Mouse (Mus musculus) monocyte, adult 2 months (primary cell): Measurements from ENCODE around the gene Slc29a1.
A peak's percentile ranks its signal among the peaks of the same experiment; 100 is the strongest.

Experiments used
- DNase-seq, 2 experiments: peaks; one replicate each; pipeline ENCODE4 v3.0.0; 2022; ENCODE audit warnings: low spot score in 2 of 2, low read depth in 1 of 2

Slc29a1 gene

GRCm38 (mm10) chr17:45590410-45590809 is 9.0 kb downstream of the Slc29a1 start:
- no peak for DNase-seq

- no peak for DNase-seq
Observed at GRCm38 (mm10) chr17:45589844-45590243, 9.6 kb downstream of the Slc29a1 start.

GRCm38 (mm10) chr17:45589236-45589635 is 10.2 kb downstream of the Slc29a1 start:
- no peak for DNase-seq

- DNase-seq: no peak
Observed at GRCm38 (mm10) chr17:45588370-45588769, 11.0 kb downstream of the Slc29a1 start.

GRCm38 (mm10) chr17:45586449-45586837 is 13.0 kb downstream of the Slc29a1 start:
- no peak for DNase-seq

- DNase-seq: no peak
Observed at GRCm38 (mm10) chr17:45585725-45586448, 13.5 kb downstream of the Slc29a1 start.

GRCm38 (mm10) chr17:45584939-45585678 is 14.3 kb downstream of the Slc29a1 start:
- DNase-seq: peak in 1 of 2 experiments; percentile 50

GRCm38 (mm10) chr17:45584096-45584896 is 15.1 kb downstream of the Slc29a1 start:
- DNase-seq: no peak

- no peak for DNase-seq
Observed at GRCm38 (mm10) chr17:45582715-45583355, 16.6 kb downstream of the Slc29a1 start.

- DNase-seq: no peak
Observed at GRCm38 (mm10) chr17:45582188-45582587, 17.2 kb downstream of the Slc29a1 start.

GRCm38 (mm10) chr17:45581567-45581983 is 17.8 kb downstream of the Slc29a1 start:
- DNase-seq: peak in 1 of 2 experiments; percentile 48

- no peak for DNase-seq
Observed at GRCm38 (mm10) chr17:45580958-45581477, 18.4 kb downstream of the Slc29a1 start.

GRCm38 (mm10) chr17:45579554-45579953 is 19.9 kb downstream of the Slc29a1 start:
- no peak for DNase-seq

GRCm38 (mm10) chr17:45578843-45579242 is 20.6 kb downstream of the Slc29a1 start:
- DNase-seq: no peak

- DNase-seq: no peak
Observed at GRCm38 (mm10) chr17:45578242-45578641, 21.2 kb downstream of the Slc29a1 start.

GRCm38 (mm10) chr17:45575123-45575897 is 24.1 kb downstream of the Slc29a1 start:
- no peak for DNase-seq

GRCm38 (mm10) chr17:45574129-45574761 is 25.2 kb downstream of the Slc29a1 start:
- DNase-seq: peak in 1 of 2 experiments; percentile 53

- peak in 1 of 2 experiments; percentile 78 for DNase-seq
Observed at GRCm38 (mm10) chr17:45573780-45574123, 25.7 kb downstream of the Slc29a1 start.

- peak; percentile 77 to 92 for DNase-seq
Observed at GRCm38 (mm10) chr17:45573087-45573779, 26.2 kb downstream of the Slc29a1 start, which contains the start of gene Hsp90ab1. TSS of gene Hsp90ab1 (minus strand) at chr17:45573271.
